Mouse (Mus musculus) kidney, adult 11 months (tissue): ENCODE results near the gene Syngap1.
"Not testable (repeated sequence)": the region's sequence is repeated elsewhere in the genome, so short reads cannot be mapped to it uniquely, and the experiment has no call there.

Experiments
- DNase-seq: peaks from one replicate; pipeline ENCODE4 v3.0.0; 2022

Gene Syngap1

DNA sequence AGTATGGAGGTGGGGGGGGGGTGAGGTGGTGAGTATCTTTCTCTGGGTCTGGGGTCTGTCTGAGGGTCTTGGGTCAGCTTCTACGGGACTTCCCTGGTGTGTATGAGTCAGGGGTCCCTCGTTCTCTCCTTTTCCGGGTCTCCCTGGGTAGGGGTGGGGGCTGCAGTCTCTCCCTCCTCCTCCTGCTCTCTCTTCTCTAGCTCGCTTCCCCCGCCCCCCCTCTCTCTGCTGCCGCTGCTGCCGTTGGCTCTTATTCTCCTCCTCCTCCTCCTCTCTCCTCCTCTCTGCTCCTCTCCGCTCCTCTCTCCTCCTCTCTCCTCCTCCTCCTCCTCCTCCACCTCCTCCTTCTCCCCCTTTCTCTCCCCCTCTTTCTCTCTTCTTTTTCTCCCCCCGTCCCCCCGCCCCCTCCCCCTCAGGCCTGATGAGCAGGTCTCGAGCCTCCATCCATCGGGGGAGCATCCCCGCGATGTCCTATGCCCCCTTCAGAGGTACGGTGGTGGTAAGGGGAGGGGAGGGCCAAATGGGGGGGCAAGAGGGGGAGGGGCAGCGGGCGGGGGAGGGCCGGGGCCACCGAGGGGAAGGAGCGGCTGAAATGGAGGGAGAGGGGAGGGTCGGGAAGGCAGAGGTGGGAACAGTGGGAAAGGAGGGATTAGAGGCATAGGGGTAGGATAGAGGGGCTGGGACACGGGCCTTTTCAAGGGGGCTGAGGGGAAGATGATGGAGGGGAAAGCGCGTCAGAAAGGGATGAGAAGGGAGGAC lies at the start of gene Syngap1:
Gene Syngap1, plus strand, starts transcription at position 223 of the 759 bp plus-strand sequence.
- DNase-seq, result no peak

DNA sequence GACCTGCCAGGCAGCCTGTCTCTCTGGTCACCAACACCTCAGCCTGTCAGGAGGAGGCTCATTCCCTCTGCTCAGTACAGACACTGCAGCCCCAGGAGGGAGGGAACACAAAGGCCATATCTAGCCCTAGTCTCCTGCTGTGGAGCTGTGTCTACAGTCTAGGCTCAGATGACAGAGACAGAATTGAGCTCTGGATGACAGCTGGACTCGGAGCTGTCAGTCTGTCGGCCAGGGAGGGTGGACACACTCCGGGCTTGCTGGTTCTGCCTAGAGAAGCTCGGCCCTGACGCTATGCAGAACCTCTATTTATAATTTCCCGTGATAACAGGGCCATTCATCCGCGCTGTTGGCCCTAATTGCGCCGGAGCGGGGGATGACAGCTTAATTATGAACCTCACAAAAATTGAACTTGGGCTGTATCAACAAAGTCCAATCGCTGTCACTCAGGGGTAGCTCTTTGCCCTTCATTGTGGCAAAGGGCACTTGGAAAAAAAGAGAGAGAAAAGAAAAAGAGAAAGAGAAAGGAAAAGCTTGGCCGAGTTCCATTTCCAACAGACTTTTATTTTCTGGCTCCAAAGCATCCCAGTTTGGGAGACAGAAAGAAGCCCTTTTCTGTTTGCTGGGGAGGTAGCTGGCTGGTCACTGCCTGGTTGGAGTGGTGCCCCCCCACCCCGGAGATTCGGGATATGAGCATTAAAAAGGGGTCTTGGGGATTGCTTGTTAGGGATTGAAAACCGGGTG lies 48.2 kb upstream of the Syngap1 start:
- DNase-seq, result no peak

DNA sequence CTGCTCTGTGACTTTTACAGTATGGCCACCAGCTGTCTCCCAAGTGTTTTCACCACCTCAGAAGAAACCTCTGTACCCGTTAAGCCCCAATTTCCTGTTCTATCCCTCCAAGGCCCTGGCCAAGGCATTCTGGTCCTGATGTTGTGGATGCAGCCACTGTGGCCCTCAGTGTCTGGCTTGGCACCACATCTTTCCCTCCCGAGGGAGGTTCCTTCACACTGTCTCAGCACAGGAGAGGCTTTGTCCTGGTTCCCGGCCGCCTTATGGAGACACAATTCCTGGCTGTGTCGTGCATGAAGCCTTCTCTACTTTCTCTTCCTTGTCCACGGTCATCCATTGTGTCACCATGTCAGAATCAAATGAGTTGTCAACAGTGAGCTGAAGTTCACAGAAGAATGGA lies 47.6 kb upstream of the Syngap1 start:
- no peak for DNase-seq

DNA sequence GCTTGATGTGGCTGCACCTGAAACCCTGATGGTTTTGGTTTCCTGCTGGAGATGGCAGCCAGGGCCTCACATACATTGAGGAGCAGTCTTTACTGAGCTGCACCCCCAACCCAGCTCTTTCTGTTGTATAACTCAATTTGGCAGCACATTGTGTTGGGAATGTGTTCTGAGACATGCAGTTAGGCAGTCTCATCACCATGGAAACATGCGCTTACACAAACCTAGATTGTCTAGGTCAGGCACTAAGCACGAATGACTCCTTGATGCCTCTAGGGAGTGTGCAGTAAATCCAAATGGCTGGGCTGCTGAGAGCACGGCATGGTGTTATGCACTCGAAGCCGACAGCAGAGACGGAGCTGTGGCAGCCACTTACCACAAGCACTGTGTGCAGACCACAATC lies 46.7 kb upstream of the Syngap1 start:
- DNase-seq, result no peak

DNA sequence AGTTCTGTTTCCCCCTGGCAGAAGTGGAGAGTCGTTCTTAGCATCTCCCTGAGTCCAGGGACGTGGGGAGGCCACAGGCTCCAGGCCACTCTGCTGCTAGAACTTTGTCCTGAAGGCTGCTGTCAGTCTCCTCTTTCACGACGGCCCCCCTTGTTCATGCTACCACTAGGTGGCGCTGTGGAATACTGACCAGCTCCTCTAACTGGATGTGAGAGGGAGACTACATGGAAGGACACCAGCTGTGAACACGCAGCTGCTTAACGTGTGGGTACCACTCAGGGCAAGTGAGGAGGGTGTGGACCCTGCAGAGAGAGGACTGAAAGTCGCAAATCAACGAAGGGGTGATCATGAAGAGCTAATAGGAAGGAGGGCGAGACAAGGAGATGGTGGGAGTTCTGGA lies 45.5 kb upstream of the Syngap1 start:
- DNase-seq, result peak; percentile 53

DNA sequence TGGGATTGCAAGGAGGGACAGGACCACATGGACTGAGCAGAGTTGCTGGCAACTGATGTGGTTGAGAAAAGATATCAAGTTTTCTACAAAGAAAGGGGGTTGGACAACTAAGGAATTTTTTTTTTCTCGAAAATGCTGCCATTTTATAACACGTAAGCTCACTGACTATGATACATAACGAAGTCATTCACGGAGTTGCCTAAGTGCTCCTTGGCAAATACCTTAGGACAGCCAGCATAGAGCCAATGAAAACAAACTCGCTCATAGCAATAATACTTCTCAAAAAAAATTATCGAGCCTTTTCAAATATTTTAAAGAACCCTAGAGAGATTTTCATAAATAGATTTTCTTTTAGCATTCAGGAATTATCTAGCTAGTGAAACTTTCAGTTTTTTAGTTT lies 40.1 kb upstream of the Syngap1 start:
- DNase-seq, result no peak

DNA sequence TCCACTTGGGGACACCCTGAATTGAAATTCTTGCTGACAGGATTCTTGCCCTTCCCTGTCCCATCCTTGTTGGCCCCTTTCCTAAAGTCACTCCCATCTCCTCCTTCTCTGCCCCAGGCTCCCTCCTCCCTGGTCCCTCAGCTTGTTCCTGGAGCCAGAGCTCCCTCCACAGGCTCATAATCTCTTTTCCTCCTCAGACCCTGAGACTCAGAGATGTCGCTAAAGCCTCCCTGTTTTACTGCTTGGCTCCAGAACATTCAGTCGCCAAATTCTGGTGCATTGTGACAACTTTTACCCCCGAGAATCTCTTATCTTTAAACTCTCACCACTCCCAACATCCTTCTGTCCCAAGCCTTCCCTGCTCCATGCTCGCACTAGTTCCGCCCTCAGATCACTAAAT lies 36.7 kb upstream of the Syngap1 start:
- DNase-seq, result no peak

DNA sequence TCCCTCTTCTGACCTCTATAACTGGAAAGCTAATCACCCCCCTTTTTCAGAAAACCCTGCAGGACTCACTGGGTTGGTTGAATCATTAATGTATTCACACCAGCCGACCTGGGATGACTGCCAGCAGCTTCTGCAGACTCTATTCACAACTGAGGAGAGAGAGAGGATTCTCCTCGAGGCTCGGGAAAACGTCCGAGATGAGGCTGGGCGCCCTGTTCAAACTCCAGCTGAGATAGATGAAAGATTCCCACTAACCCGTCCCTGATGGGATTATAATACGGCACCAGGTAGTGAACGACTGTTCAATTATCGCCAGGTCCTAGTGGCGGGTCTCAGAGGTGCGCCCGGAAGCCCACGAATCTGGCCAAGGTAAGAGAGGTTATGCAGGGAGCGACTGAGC lies 33.5 kb upstream of the Syngap1 start:
- DNase-seq, result peak; percentile 65

DNA sequence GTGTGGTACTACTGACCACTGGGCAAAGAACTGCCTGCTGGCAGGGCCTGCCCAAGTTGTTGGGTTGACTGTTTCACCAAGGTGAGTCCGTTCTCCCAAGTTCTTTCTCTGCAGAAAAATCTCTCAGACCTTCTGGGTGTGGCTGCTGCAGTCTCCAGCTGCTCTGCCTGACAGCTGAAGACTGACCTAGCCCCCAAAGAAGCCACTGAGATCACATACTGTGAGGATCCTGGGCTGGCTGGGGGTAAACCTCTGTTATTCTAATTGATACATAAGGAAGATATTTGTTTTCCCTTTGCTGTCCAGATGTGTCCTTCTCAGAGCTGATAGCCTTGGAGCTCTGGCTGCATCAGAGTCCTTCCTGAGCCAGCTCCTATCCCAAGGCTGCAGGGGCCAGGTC lies 25.8 kb upstream of the Syngap1 start:
- no peak for DNase-seq

DNA sequence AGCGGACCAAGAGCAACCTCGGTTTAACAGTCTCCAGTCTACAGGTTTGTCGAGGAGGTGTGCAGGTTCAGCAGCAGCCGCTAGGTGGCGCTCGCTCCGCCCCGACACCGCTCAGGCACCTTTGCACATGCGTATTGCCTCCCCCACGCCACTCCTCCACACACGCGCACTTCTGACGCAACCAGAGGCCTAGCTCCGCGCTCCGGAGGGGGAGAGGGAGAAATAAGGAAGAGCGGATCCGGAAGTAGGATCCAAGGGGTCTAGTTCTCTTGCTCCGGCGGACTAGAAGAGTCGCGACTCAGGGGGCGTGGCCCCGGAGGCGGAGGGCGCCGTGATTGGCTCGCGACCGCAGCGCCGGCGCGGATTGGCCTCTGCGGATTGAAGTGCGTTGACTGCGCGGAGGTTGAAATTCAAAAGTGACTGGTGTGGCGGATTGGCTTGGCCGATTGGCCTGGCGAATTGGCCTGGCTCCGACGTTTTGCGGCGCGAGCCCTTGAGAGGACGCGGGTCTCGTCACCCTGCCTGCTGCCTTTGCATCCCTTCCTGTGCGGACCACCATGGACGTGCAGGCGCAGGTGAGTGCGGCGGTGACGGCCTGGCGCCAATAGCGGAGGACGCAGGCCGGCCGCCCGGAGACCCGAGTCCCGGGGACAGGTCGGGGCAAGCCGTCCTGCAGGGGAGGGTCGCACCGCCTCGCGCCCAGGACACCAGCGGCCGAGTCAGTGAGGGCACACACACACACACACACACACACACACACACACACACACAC lies 24.2 kb upstream of the Syngap1 start, which contains the start of gene Kifc5b:
Gene Kifc5b, plus strand, starts transcription at position 381 of the 772 bp plus-strand sequence.
- peak; percentile 99 for DNase-seq

DNA sequence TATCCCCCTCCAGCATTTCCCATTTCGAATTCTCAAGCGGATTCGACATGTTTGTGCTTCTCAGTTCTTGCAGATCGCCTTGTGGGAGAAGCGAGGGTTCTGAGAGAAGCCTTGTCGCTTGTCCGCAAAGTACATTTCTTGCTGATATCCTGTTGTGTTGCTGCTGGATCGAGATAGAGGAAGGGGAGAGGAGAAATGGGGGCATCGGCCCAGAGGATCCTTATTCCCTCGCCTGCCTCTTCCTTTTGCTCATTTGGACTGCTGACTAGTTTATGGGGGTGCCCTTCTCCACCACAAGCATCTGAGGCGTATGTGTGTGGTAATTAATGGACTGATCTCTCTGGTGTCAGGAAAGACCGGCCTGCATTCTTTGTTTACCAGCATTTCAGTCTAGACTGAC lies 23.5 kb upstream of the Syngap1 start:
- not testable (repeated sequence) for DNase-seq

DNA sequence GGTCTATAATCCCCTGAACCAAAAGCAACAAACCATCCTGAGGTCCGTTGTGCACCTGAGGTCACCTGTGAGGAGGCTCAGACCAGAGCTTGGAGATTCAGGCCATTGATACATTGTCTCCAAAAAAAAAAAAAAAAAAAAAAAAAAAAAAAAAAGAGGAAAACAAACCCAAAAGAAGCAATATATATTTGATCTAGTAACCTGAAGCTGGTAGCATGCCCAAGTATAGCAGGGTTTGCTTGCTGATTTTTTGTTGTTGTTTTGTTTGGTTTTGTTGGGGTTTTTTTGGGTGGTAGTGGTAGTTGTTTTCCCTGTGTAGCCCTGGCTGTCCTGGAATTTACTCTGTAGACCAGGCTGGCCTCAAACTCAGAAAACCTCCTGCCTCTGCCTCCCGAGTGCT lies 22.7 kb upstream of the Syngap1 start:
- DNase-seq, result no peak

DNA sequence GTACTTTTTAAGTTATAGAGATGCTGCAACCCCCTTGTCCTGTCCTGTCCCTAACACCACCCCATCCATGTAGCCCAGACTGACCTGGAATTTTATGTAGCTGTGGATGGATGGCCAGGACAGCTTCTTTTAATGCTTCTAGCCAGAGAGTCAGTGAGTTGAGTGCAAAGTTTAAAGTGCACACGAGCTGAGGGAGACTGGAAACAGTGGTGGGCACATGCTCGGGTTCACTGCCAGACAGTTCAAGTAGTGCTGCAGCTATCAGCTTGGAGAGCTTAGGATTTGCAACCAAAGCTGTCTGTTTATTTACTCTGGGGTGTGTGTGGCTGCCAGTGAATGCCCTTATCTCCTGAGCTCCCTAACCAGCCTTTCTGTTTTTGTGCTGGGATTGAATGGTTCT lies 21.5 kb upstream of the Syngap1 start:
- peak; percentile 49 for DNase-seq

DNA sequence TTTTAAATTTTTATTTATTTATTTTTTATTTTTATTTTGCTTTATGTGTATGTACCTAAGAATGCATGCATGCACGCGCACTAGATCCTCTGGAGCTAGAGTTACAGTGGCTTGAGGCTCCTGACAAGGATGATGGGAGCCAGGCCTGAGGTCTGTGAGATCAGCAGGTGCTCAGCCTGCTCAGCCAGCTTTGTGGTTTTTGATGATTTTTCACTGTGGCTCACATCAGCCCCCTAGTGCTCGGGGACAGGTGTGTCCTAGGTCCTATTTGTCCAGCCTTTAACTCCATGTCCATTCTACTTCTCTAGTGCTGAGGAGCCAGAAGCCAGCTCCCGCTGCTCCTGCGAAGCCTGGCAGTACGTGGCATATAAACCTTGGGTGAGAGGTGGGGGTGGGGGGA lies 18.7 kb upstream of the Syngap1 start:
- DNase-seq, result not testable (repeated sequence)

DNA sequence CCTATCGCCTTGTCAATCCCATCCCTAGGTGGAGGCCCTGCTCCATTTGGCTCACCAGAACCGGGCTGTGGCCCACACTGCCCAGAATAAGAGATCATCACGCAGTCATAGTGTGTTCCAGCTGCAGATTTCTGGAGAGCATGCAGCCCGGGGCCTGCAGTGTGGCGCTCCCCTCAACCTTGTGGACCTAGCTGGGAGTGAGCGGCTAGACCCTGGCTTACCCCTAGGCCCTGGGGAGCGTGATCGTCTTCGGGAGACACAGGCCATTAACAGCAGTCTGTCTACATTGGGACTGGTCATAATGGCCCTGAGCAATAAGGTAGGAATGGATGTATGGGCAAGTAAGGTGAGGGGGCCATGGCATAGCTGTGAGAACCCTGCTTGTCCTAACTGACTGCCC lies 15.6 kb upstream of the Syngap1 start:
- not testable (repeated sequence) for DNase-seq

DNA sequence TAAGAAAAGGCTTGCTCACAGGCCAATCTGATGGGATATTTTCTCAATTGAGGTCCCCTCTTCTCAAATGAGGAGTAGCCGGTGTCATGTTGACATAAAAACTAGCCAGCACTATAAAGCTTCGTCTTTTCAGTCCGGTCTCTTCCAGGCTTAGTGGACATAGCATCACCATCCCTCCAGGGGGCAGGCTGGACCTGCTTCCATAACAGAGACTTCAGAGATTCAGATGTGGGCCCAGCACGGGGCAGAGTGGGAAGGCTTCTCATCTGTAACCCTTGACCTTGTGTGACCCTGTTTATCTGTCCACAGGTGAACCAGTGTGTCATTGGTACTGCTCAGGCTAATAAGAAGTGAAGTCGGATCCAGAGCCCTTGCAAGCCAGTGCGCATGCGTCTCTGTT lies 9.3 kb upstream of the Syngap1 start:
- DNase-seq, result peak; percentile 55

DNA sequence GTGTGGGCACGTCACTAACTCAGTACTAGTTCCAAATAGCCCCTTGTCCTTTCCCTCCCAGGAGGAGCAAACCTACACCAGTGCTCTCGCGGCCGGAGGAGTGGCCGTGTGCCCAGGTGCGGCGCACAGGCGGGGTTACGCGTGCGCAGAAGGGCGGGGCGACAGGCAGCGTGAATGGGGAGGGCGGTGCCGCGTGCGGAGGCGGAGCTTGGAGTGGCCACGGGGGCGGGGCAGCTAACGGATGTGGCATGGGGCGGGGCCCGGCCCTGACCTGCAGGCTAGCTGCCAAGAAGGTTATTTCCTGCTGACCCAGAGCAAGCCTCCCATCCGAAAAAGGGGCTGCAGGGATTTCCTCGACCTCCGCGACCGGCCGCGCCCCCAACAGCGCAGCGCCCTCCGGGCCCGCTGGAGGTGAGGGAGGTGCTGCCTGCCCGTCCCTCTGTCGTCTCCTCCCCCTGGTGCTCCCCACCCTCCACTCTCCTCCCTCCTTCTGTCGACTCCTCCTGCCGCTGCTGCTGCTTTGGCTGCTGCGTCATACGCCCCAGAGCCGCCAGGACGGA lies 8.1 kb upstream of the Syngap1 start, which contains the start of gene Phf1:
Gene Phf1, plus strand, starts transcription at position 214 of the 560 bp plus-strand sequence.
- DNase-seq, result peak; percentile 96

DNA sequence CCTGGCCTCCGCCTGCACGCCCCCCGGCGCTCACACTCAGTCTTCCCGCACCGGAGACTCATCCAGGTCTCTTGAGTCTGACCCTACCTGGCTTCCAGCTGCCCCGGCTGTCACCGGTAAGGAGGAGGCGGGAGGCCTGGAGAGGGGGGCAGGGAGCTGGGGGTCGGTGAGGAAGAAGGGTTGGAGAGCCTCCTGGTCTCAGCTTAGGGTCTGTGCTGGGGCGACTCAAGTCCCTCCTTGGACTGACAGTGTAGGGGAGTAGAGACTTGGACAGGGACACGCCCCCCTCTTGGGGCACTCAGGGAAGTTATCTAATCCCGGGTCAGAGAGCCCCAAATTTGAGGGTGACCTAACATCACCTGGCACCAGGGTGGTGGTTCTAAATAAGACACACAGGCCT lies 7.6 kb upstream of the Syngap1 start:
- no peak for DNase-seq

DNA sequence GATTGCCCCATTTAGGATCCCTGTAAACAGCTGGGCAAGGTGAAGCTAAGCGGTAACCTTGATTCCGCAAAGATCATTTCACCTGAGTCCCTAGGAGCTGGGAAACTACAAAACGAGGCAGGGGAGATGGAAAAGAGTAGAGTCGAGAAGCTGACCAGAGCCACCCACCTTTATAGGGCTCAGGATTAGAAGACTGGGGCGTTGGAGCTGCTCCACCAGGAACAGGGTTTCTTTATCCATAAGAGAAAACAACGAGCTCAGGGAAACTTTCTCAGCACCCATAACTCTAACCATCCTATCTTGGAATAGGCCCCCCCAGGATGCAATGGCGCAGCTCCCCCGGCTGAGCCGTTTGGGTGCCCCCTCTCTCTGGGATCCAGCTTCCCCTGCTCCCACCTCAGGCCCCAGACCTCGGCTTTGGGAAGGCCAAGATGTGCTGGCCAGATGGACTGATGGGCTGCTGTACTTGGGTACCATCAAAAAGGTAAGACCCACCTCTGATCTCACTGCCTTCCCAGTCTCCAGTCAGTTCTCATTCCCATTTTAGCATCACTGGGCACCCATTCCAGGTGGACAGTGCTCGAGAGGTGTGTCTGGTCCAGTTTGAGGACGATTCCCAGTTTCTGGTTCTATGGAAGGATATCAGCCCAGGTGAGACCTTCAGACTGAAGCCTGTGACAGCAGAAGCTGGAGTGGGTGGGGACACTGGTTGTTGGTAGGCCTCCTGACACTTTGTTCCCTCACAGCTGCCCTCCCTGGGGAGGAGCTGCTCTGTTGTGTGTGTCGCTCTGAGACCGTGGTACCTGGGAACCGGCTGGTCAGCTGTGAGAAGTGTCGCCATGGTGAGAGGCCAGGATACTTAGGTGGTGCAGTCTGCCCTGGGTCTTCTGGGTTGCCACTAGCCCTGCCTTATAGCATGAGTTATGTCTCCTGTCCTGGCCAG lies 6.9 kb upstream of the Syngap1 start:
- no peak for DNase-seq

DNA sequence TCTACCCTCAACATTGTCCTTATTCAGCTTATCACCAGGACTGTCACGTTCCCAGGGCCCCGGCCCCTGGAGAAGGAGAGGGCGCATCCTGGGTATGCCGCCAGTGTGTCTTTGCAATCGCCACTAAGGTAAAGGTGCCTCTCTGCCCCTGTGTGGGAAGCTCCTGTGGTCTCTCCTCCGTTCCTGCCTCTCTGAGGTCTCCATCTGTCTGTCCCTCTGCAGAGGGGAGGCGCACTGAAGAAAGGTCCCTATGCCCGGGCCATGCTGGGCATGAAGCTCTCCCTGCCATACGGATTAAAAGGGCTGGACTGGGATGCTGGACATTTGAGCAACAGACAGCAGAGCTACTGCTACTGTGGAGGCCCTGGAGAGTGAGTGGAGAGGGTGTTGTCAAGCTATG lies 6.0 kb upstream of the Syngap1 start:
- DNase-seq, result no peak

DNA sequence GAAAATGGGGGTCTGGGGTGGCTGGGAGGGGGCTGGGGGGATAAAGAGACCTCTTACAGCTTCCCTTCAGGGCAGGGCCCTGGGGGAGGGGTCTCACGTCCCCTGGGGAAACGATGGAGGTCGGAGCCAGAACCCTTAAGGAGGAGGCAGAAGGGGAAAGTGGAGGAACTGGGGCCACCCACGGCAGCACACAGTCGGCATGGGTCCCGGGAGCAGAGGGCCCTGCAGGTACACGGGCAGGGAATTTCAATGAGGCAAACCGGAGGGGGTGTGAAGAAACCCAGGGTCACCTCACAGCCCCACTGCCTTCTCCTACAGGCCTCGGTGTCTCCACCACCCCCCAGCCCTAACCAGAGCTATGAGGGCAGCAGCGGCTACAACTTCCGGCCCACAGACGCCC lies 4.6 kb upstream of the Syngap1 start:
- DNase-seq, result no peak
